Mouse (Mus musculus) intestine, embryonic 15.5 days (tissue): ENCODE data around the gene Sec23a. TPM values are rescaled to one million over a fixed set of nuclear protein-coding genes. Genes with fewer than 3 reads are reported as not detected.
"Not testable (repeated sequence)": the region's sequence is repeated elsewhere in the genome, so short reads cannot be mapped to it uniquely, and the experiment has no call there.

Experiments used
- ATAC-seq: fragments of 200-750 bp; cut with Nextera tagmentation; 2 replicates; pipeline ENCODE4 v1.8.0; 2017; ENCODE audit warnings: moderate TSS enrichment, moderate library complexity
- H3K27ac ChIP-seq: fragments of 300-500 bp; sonication (generic); 2 replicates; pipeline ENCODE4 v1.5.1; 2015; ENCODE audit warnings: mild to moderate bottlenecking, inconsistent platforms
- H3K27me3 ChIP-seq: fragments of 300-500 bp; sonication (generic); replicated peaks from 2 replicates; pipeline ENCODE4 v1.6.1; 2015; ENCODE audit warnings: inconsistent platforms
- H3K36me3 ChIP-seq: fragments of 300-500 bp; sonication (generic); 2 replicates; pipeline ENCODE4 v1.6.1; 2015; ENCODE audit warnings: inconsistent platforms
- H3K4me1 ChIP-seq: fragments of 300-500 bp; sonication (generic); replicated peaks from 2 replicates; pipeline ENCODE4 v1.6.1; 2015; ENCODE audit warnings: inconsistent platforms
- H3K4me2 ChIP-seq: fragments of 300-500 bp; sonication (generic); replicated peaks from 2 replicates; pipeline ENCODE4 v1.6.1; 2015; ENCODE audit warnings: mild to moderate bottlenecking, inconsistent platforms
- H3K4me3 ChIP-seq: fragments of 300-500 bp; sonication (generic); replicated peaks from 2 replicates; pipeline ENCODE4 v1.5.1; 2015; ENCODE audit warnings: inconsistent platforms
- H3K9ac ChIP-seq: fragments of 300-500 bp; sonication (generic); 2 replicates; pipeline ENCODE4 v1.6.1; 2015; ENCODE audit warnings: inconsistent platforms
- H3K9me3 ChIP-seq: fragments of 300-500 bp; sonication (generic); 2 replicates; pipeline ENCODE4 v1.6.1; 2016; ENCODE audit warnings: inconsistent platforms
- WGBS: fragments of 180-500 bp; shearing (Covaris S2); methylation state at CpG from one replicate; pipeline ENCODE4 v1.1.7; 2015; 5-methylcytosine and 5-hydroxymethylcytosine counted together
- polyA plus RNA-seq: library from polyadenylated mRNA; unstranded; fragments of >200 nt; fragmentation: Nextera tagmentation; extraction: Ambion mirVana; gene quantifications from 2 replicates; pipeline ENCODE4 v1.2.1, GENCODE M21; 2015

Sec23a gene
- 76.5 and 84.0 TPM in 2 replicates for polyA plus RNA-seq

GRCm38 (mm10) chr12:59011844-59012709, at the start of gene Sec23a:
Gene Sec23a (minus strand): TSS chr12:59012017.
- H3K4me3 ChIP-seq: peak within 1 kb of the TSS; percentile 86
- peak; percentile 97 for ATAC-seq
- H3K9me3 ChIP-seq: no peaks in the 10 kb centered on the region
- H3K27ac ChIP-seq: peak within 1 kb of the TSS; percentile 97
- H3K4me1 ChIP-seq: peaks cover 14% of the 10 kb centered on the region; the same call in 1 of the 2 replicates
- under 1% methylated on average over 47 of the region's 48 CpGs for WGBS
- peak within 1 kb of the TSS; percentile 89 for H3K9ac ChIP-seq
- peak within 1 kb of the TSS; percentile 68 for H3K4me2 ChIP-seq
- no peaks in the 10 kb centered on the region for H3K36me3 ChIP-seq
- no peaks in the 10 kb centered on the region for H3K27me3 ChIP-seq

- under 1% methylated on average over 49 of the region's 49 CpGs for WGBS
- Histone ChIP-seq H3K27ac (peak within 1 kb of the TSS; percentile 95), H3K9me3 (no peaks in the 10 kb centered on the region), H3K4me1 (peaks cover 8% of the 10 kb centered on the region; the same call in 1 of the 2 replicates), H3K9ac (peak within 1 kb of the TSS; percentile 89), H3K36me3 (peaks cover 10% of the 10 kb centered on the region; the same call in 1 of the 2 replicates), H3K27me3 (no peaks in the 10 kb centered on the region), H3K4me3 (peak within 1 kb of the TSS; percentile 80), H3K4me2 (peak within 1 kb of the TSS; percentile 67)
- ATAC-seq: peak; percentile 96
These were observed 49.3 kb upstream of the Sec23a start, which contains the start of gene Trappc6b for GRCm38 (mm10) chr12:59060993-59061595. Gene Trappc6b (minus strand): TSS chr12:59061472.

GRCm38 (mm10) chr12:59060322-59060721, 48.5 kb upstream of the Sec23a start:
- WGBS: 62% methylated on average over 4 of the region's 4 CpGs
- Histone ChIP-seq H3K9me3 (no peaks in the 10 kb centered on the region), H3K9ac (peak overlapping the region; percentile 89), H3K27me3 (no peaks in the 10 kb centered on the region), H3K4me1 (peaks cover 8% of the 10 kb centered on the region; the same call in 1 of the 2 replicates), H3K36me3 (peaks cover 12% of the 10 kb centered on the region; the same call in 1 of the 2 replicates), H3K4me2 (peak overlapping the region; percentile 67), H3K27ac (0 out of 2 replicates have a peak overlapping the region, but pooled peaks have one; percentile 95), H3K4me3 (peak overlapping the region; percentile 80)
- ATAC-seq: no peak

- not testable (repeated sequence) for ATAC-seq, H3K4me1 ChIP-seq, H3K4me3 ChIP-seq, H3K4me2 ChIP-seq, H3K9me3 ChIP-seq, H3K27me3 ChIP-seq, H3K9ac ChIP-seq, H3K27ac ChIP-seq
- 84% methylated on average over 5 of the region's 5 CpGs for WGBS
- H3K36me3 ChIP-seq: peaks cover 12% of the 10 kb centered on the region; the same call in 1 of the 2 replicates
These were observed 46.4 kb upstream of the Sec23a start for GRCm38 (mm10) chr12:59058242-59058641.

- Histone ChIP-seq H3K27ac (no peak overlapping the region), H3K9me3 (no peaks in the 10 kb centered on the region), H3K4me2 (no peak overlapping the region), H3K9ac (no peak overlapping the region), H3K27me3 (no peaks in the 10 kb centered on the region), H3K36me3 (peaks cover 21% of the 10 kb centered on the region; the same call in 1 of the 2 replicates), H3K4me3 (no peak overlapping the region), H3K4me1 (peaks cover 8% of the 10 kb centered on the region; the same call in 1 of the 2 replicates)
- WGBS: 95% methylated on average over 11 of the region's 11 CpGs
- no peak for ATAC-seq
These were observed 44.4 kb upstream of the Sec23a start for GRCm38 (mm10) chr12:59056222-59056621.

- 80% methylated on average over 4 of the region's 4 CpGs for WGBS
- no peak overlapping the region for H3K27ac ChIP-seq
- H3K27me3 ChIP-seq: no peaks in the 10 kb centered on the region
- no peak overlapping the region for H3K9ac ChIP-seq
- peaks cover 7% of the 10 kb centered on the region; the same call in 1 of the 2 replicates for H3K4me1 ChIP-seq
- no peak overlapping the region for H3K4me2 ChIP-seq
- no peak overlapping the region for H3K4me3 ChIP-seq
- no peak for ATAC-seq
- H3K36me3 ChIP-seq: peaks cover 21% of the 10 kb centered on the region; the same call in 1 of the 2 replicates
- no peaks in the 10 kb centered on the region for H3K9me3 ChIP-seq
These were observed 43.5 kb upstream of the Sec23a start for GRCm38 (mm10) chr12:59055196-59055850.

- H3K27ac ChIP-seq: no peak overlapping the region
- H3K9ac ChIP-seq: no peak overlapping the region
- no peak overlapping the region for H3K4me2 ChIP-seq
- H3K4me3 ChIP-seq: no peak overlapping the region
- peaks cover 18% of the 10 kb centered on the region; the same call in 1 of the 2 replicates for H3K36me3 ChIP-seq
- H3K27me3 ChIP-seq: no peaks in the 10 kb centered on the region
- ATAC-seq: no peak
- H3K4me1 ChIP-seq: no peaks in the 10 kb centered on the region
- H3K9me3 ChIP-seq: no peaks in the 10 kb centered on the region
These were observed 42.2 kb upstream of the Sec23a start for GRCm38 (mm10) chr12:59053976-59054375.

- Histone ChIP-seq H3K36me3 (peaks cover 18% of the 10 kb centered on the region; the same call in 1 of the 2 replicates), H3K4me2 (no peak overlapping the region), H3K4me1 (no peaks in the 10 kb centered on the region), H3K27me3 (no peaks in the 10 kb centered on the region), H3K4me3 (no peak overlapping the region), H3K27ac (no peak overlapping the region), H3K9me3 (no peaks in the 10 kb centered on the region), H3K9ac (no peak overlapping the region)
- no peak for ATAC-seq
- WGBS: 84% methylated on average over 5 of the region's 5 CpGs
These were observed 41.3 kb upstream of the Sec23a start for GRCm38 (mm10) chr12:59053166-59053565.

- Histone ChIP-seq H3K9ac (no peak overlapping the region), H3K4me3 (no peak overlapping the region), H3K9me3 (no peaks in the 10 kb centered on the region), H3K27ac (no peak overlapping the region), H3K4me1 (no peaks in the 10 kb centered on the region), H3K27me3 (no peaks in the 10 kb centered on the region), H3K4me2 (no peak overlapping the region), H3K36me3 (peaks cover 16% of the 10 kb centered on the region; the same call in 1 of the 2 replicates)
- WGBS: 87% methylated on average over 3 of the region's 3 CpGs
- ATAC-seq: no peak
These were observed 40.7 kb upstream of the Sec23a start for GRCm38 (mm10) chr12:59052470-59052869.

GRCm38 (mm10) chr12:59040851-59041250, 29.0 kb upstream of the Sec23a start:
- Histone ChIP-seq H3K4me1 (no peaks in the 10 kb centered on the region), H3K27ac (peak overlapping the region; percentile 90; the same call in 1 of the 2 replicates), H3K4me3 (no peak overlapping the region), H3K36me3 (peaks cover 13% of the 10 kb centered on the region; the same call in 1 of the 2 replicates), H3K27me3 (no peaks in the 10 kb centered on the region), H3K9ac (no peak overlapping the region), H3K9me3 (no peaks in the 10 kb centered on the region), H3K4me2 (no peak overlapping the region)
- WGBS: 36% methylated on average over 7 of the region's 7 CpGs
- peak; percentile 23 for ATAC-seq

- no peak overlapping the region; the same call in 1 of the 2 replicates for H3K9ac ChIP-seq
- H3K9me3 ChIP-seq: no peaks in the 10 kb centered on the region
- ATAC-seq: peak; percentile 93
- 10% methylated on average over 23 of the region's 23 CpGs for WGBS
- H3K27me3 ChIP-seq: no peaks in the 10 kb centered on the region
- H3K36me3 ChIP-seq: peaks cover 10% of the 10 kb centered on the region; the same call in 1 of the 2 replicates
- H3K4me3 ChIP-seq: 0 out of 2 replicates have a peak overlapping the region, but pooled peaks have one; percentile 6
- no peaks in the 10 kb centered on the region for H3K4me1 ChIP-seq
- peak overlapping the region; percentile 45 for H3K4me2 ChIP-seq
- H3K27ac ChIP-seq: peak overlapping the region; percentile 90
These were observed 28.4 kb upstream of the Sec23a start for GRCm38 (mm10) chr12:59039971-59040844.
